Mouse (Mus musculus) hindbrain, embryonic 11.5 days (tissue): Measurements from ENCODE around the gene Gm17535. TPM values are rescaled to one million over a fixed set of nuclear protein-coding genes. Genes with fewer than 3 reads are reported as not detected.
"Not testable (repeated sequence)": the region's sequence is repeated elsewhere in the genome, so short reads cannot be mapped to it uniquely, and the experiment has no call there.

ENCODE experiments used
- ATAC-seq: fragments of 200-750 bp; cut with Nextera tagmentation; 2 replicates; pipeline ENCODE4 v1.8.0; 2017; ENCODE audit warnings: mild to moderate bottlenecking, moderate TSS enrichment, moderate library complexity; ENCODE audit not compliant: low FRiP score
- DNase-seq: peaks from one replicate; pipeline ENCODE4 v3.0.0-alpha.2; 2015; ENCODE audit warnings: low spot score
- H3K27ac ChIP-seq: fragments of 300-500 bp; sonication (generic); 2 replicates; pipeline ENCODE4 v1.5.1; 2014; ENCODE audit warnings: mild to moderate bottlenecking, low read depth, low read length
- H3K27me3 ChIP-seq: fragments of 300-500 bp; sonication (generic); 2 replicates; pipeline ENCODE4 v1.6.1; 2014; ENCODE audit warnings: mild to moderate bottlenecking, low read length, moderate library complexity, mixed read lengths; ENCODE audit not compliant: control insufficient read depth, insufficient read depth
- H3K36me3 ChIP-seq: fragments of 300-500 bp; sonication (generic); 2 replicates; pipeline ENCODE4 v1.6.1; 2014; ENCODE audit warnings: mild to moderate bottlenecking, low read length, moderate library complexity, mixed read lengths; ENCODE audit not compliant: control insufficient read depth, insufficient read depth
- H3K4me1 ChIP-seq: fragments of 300-500 bp; sonication (generic); replicated peaks from 2 replicates; pipeline ENCODE4 v1.6.1; 2014; ENCODE audit warnings: low read length, mixed read lengths; ENCODE audit not compliant: control insufficient read depth, insufficient read depth
- H3K4me2 ChIP-seq: fragments of 300-500 bp; sonication (generic); replicated peaks from 2 replicates; pipeline ENCODE4 v1.6.1; 2014; ENCODE audit warnings: mild to moderate bottlenecking, low read depth, low read length
- H3K4me3 ChIP-seq: fragments of 300-500 bp; sonication (generic); 2 replicates; pipeline ENCODE4 v1.5.1; 2014; ENCODE audit warnings: low read depth, low read length
- H3K9ac ChIP-seq: fragments of 300-500 bp; sonication (generic); 2 replicates; pipeline ENCODE4 v1.6.1; 2014; ENCODE audit warnings: low read depth, low read length
- H3K9me3 ChIP-seq: fragments of 300-500 bp; sonication (generic); 2 replicates; pipeline ENCODE4 v1.6.1; 2016; ENCODE audit warnings: low read length; ENCODE audit not compliant: control insufficient read depth
- WGBS: fragments of 180-500 bp; shearing (Covaris S2); extraction: QIAGEN DNeasy Blood & Tissue Kit; methylation state at CpG from one replicate; pipeline ENCODE4 v1.1.7; 2014; 5-methylcytosine and 5-hydroxymethylcytosine counted together
- polyA plus RNA-seq: library from polyadenylated mRNA; unstranded; fragments of >200 nt; fragmentation: Nextera tagmentation; extraction: Ambion mirVana; gene quantifications from 2 replicates; pipeline ENCODE4 v1.2.1, GENCODE M21; 2014

Gene Gm17535
- polyA plus RNA-seq, 1 experiment from 2014 or later, result not detected

GRCm38 (mm10) chr9:3023312-3023984, 11.0 kb upstream of the Gm17535 start, which contains the start of gene Gm10718:
TSS of gene Gm10718 (plus strand) at chr9:3023547.
- not testable (repeated sequence) for H3K4me3 ChIP-seq, ATAC-seq, H3K9me3 ChIP-seq, H3K9ac ChIP-seq, H3K4me2 ChIP-seq, H3K27me3 ChIP-seq, H3K27ac ChIP-seq, H3K36me3 ChIP-seq, H3K4me1 ChIP-seq, DNase-seq
- 74% methylated on average over 9 of the region's 13 CpGs for WGBS

GRCm38 (mm10) chr9:3023985-3024648, 10.3 kb upstream of the Gm17535 start:
- not testable (repeated sequence) for H3K9ac ChIP-seq, H3K9me3 ChIP-seq, H3K27ac ChIP-seq, DNase-seq, H3K4me1 ChIP-seq, H3K4me2 ChIP-seq, H3K4me3 ChIP-seq, H3K27me3 ChIP-seq, ATAC-seq, H3K36me3 ChIP-seq
- WGBS, result 67% methylated on average over 14 of the region's 16 CpGs

- not testable (repeated sequence) for DNase-seq, H3K9me3 ChIP-seq, H3K4me3 ChIP-seq, H3K4me1 ChIP-seq, H3K9ac ChIP-seq, H3K4me2 ChIP-seq, ATAC-seq, H3K36me3 ChIP-seq, H3K27ac ChIP-seq, H3K27me3 ChIP-seq
- 75% methylated on average over 12 of the region's 12 CpGs for WGBS
Measured at GRCm38 (mm10) chr9:3024912-3025467, 9.4 kb upstream of the Gm17535 start, which contains the start of gene Gm10717. TSS of gene Gm10717 (plus strand) at chr9:3025417.

- not testable (repeated sequence) for ATAC-seq, H3K27me3 ChIP-seq, H3K4me1 ChIP-seq, H3K9ac ChIP-seq, H3K9me3 ChIP-seq, H3K4me2 ChIP-seq, H3K36me3 ChIP-seq, H3K27ac ChIP-seq, H3K4me3 ChIP-seq, DNase-seq
- 62% methylated on average over 4 of the region's 6 CpGs for WGBS
Measured at GRCm38 (mm10) chr9:3025653-3026052, 8.7 kb upstream of the Gm17535 start.

- not testable (repeated sequence) for H3K9me3 ChIP-seq, H3K27me3 ChIP-seq, H3K36me3 ChIP-seq, DNase-seq, ATAC-seq, H3K9ac ChIP-seq, H3K27ac ChIP-seq, H3K4me1 ChIP-seq, H3K4me2 ChIP-seq, H3K4me3 ChIP-seq
- WGBS, result 77% methylated on average over 5 of the region's 5 CpGs
Measured at GRCm38 (mm10) chr9:3026136-3026535, 8.3 kb upstream of the Gm17535 start.

- H3K4me1 ChIP-seq, H3K4me2 ChIP-seq, H3K36me3 ChIP-seq, ATAC-seq, H3K9ac ChIP-seq, DNase-seq, H3K27me3 ChIP-seq, H3K4me3 ChIP-seq, H3K9me3 ChIP-seq, H3K27ac ChIP-seq: not testable (repeated sequence)
- WGBS, result 64% methylated on average over 9 of the region's 9 CpGs
Measured at GRCm38 (mm10) chr9:3026741-3027140, 7.7 kb upstream of the Gm17535 start.

GRCm38 (mm10) chr9:3027200-3027599, 7.2 kb upstream of the Gm17535 start:
- H3K9me3 ChIP-seq, H3K4me3 ChIP-seq, H3K27ac ChIP-seq, H3K27me3 ChIP-seq, H3K9ac ChIP-seq, H3K4me2 ChIP-seq, H3K36me3 ChIP-seq, H3K4me1 ChIP-seq: not testable (repeated sequence)
- ATAC-seq (0 out of 2 replicates have a peak, but pooled peaks have one; percentile 20), DNase-seq (peak; percentile 71)
- WGBS, result 76% methylated on average over 9 of the region's 9 CpGs

GRCm38 (mm10) chr9:3029276-3030000, 5.0 kb upstream of the Gm17535 start:
- not testable (repeated sequence) for H3K9me3 ChIP-seq, H3K27me3 ChIP-seq, H3K27ac ChIP-seq, H3K4me1 ChIP-seq, H3K9ac ChIP-seq, H3K4me2 ChIP-seq, DNase-seq, H3K36me3 ChIP-seq, ATAC-seq, H3K4me3 ChIP-seq
- WGBS, result 64% methylated on average over 12 of the region's 16 CpGs
